Mouse (Mus musculus): ENCODE measurements at regions not wholly inside any gene's neighbourhood (a gene's known extent, or its start where the extent isn't known, plus 50 kb on each side); places are given as distances from the start of the nearest gene placed in this dataset.

DNA sequence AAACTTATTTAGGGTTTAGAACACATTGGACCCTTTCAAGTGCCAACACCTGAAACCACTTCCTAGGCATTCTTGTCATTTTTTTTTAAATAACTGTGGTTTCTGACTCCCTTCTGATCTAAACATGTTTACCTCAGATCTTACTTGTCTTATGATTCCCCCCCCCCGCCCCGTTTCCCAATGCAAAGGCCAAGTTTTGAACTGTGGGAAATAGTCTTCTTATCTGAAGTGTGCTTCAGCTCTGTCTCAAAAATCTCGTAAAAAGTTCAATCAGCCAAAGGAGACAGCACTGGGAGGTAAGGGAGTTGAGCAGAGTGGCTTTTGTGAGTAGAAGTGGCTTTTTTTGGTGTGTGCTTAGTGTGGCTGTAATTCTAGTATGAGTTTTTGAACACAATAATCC lies 95.5 kb upstream of the 4933412E24Rik start:
- intact Hi-C loops (cut with DNase I) = no loop called here

GRCm38 (mm10) chr15:60111046-60111445 lies 94.6 kb upstream of the 4933412E24Rik start:
- DNase-seq (ENCODE audit: low spot score) = no peak
- intact Hi-C loops (cut with DNase I) = no loop called here

More for the DNA sequence above, 95.5 kb upstream of the 4933412E24Rik start:
- no peak for DNase-seq (ENCODE audit: low spot score)

GRCm38 (mm10) chr15:60104126-60104525 lies 87.7 kb upstream of the 4933412E24Rik start:
- DNase-seq (ENCODE audit: low spot score) = no peak
- intact Hi-C loops (cut with DNase I) = no loop called here

DNA sequence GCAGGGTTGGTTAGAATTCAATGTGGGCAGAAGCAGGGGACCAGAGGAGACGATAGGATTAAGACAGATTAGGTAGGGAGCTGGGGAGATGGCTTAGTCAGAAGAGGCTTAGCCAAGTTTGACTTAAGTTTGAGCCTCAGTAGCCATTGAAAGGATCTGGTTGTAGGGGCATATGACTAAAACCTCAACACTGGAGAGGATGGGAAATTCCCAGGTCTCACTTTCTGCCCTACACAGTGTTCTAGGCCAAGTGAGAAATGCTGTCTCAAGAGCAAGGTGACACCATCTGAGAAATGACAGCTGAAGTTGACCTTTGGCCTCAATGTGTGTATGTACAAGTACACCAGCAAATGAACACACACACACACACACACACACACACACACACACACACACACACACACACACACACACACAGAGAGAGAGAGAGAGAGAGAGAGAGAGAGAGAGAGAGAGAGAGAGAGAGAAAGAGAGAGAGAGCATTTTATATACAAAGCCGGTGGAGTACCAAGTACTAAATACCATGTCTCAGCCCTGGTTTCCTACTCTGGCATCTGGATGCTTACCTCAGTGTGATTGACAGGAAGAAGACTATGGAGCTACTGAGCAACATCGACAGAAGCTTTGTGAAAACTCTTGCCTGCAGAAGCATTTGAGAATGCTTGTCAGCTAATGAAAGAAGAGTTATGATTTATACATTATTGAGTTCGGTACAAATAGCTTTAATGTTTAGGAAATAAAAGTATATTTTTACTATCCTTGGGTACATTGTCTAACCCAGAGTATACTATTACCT lies 85.3 kb upstream of the 4933412E24Rik start:
- intact Hi-C loops (cut with DNase I) = no loop called here
- DNase-seq (ENCODE audit: low spot score) = no peak

DNA sequence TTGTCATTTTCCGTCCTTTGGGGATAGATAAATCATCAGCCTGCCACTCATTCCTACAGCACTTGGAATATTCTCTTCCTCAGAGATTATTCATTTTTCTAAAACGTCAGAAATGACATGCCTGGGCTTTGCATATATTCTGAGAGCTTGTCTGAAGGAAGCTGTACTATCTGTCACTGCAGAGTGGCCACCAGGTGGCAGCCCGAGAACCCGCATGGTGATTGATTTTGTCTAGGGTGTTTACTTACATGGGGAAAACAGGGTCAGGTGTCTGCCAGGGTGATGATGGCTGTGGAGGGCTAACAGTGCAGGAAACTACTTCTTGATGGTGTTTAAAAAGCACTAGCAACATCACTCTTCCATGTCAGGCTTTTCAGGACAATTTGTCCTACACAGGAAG lies 80.7 kb upstream of the 4933412E24Rik start:
- intact Hi-C loops (cut with DNase I) = loop anchor here (1.0 to 10.0 kb wide), 3 partner anchors 192 to 999 kb away; no protein-coding TSS in a partner anchor
- no peak for DNase-seq (ENCODE audit: low spot score)

DNA sequence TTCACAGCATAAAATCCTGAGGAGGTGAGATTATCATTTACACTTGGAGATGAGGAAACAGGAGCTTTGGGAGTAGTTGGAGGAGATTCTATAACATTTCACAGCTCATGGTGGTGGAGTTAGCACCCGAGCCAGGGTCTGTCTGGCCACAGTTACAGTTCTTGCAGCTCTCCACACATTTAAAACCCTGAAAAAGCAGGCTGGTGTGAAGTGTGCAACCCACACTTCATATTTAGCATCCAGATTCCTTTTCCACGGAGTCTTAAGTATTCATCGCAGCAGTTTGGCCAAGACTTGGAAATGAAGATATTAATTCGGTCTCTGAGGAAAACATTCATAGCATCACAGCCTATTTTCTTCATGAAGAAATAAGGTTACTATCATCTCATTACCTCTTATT lies 79.7 kb upstream of the 4933412E24Rik start:
- intact Hi-C loops (cut with DNase I) = loop anchor here (5.0 to 10.0 kb wide), 2 partner anchors 191 to 726 kb away; no protein-coding TSS in a partner anchor

GRCm38 (mm10) chr15:60089921-60090320 lies 73.5 kb upstream of the 4933412E24Rik start:
- intact Hi-C loops (cut with DNase I) = loop anchor here (10.0 kb wide), 1 partner anchor 185 kb away; no protein-coding TSS in a partner anchor
- no peak for DNase-seq (ENCODE audit: low spot score)

More for the DNA sequence above, 79.7 kb upstream of the 4933412E24Rik start:
- no peak for DNase-seq (ENCODE audit: low spot score)

- DNase-seq (ENCODE audit: low spot score) = no peak
- intact Hi-C loops (cut with DNase I) = no loop called here
These were observed 72.8 kb upstream of the 4933412E24Rik start for GRCm38 (mm10) chr15:60088964-60089899.

Data from heart, postnatal 25 days (tissue).